In the genomic region with DNA sequence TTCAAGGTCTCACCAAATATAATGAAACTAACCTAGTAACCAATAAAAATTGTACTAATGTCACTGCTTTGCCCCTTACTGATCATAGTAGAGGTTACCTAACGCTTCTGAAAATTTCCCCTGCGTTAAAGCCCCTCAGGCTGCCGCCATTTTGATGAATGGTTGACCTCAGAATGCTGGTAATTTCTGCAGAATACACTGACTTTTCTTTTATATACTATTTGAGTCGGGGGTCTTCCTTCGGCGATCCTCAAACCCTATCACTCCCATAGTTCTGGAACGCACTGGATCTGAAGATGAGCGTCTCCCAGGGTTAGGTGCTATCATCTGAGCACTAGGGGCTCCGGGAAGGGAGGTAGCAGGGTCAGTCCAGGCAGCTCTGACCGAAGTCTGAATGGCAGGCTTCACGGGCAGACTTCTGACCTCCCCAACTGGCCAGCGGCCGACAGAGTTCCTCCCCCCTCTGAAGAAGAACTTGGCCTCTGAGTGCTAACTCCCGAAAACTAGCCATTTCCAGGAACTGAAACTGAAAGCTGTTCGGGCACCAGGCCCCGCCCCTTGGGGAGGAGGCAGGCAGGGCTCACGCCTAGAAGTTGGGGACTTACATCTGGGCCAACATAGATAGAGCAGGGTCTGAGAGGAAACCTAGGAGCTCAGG, we compare ENCODE assay signal across 8 mouse cellular contexts. TPM values are rescaled to one million over a fixed set of nuclear protein-coding genes. Genes with fewer than 3 reads are reported as not detected.
DNase-seq lines count a peak whose midpoint lies in the region; ATAC-seq and TF ChIP-seq lines count a peak whose summit lies in the region.

No protein-coding gene starts in this region.

- peak overlapping the region; percentile 44 for H3K4me3 ChIP-seq in embryonic facial prominence, embryonic 13.5 days
- peak overlapping the region; percentile 54 for H3K4me3 ChIP-seq in intestine, postnatal 0 days (ENCODE audit: low read depth, low read length)
- H3K4me3 ChIP-seq in limb, embryonic 11.5 days (ENCODE audit: low read depth, low read length) = peak overlapping the region; percentile 24
- H3K4me3 ChIP-seq in midbrain, embryonic 11.5 days (ENCODE audit: low read depth, low read length) = peak overlapping the region; percentile 17; the same call in 1 of the 2 replicates

- ATAC-seq in activated CD4-positive, CD25-positive, alpha-beta regulatory T cell, adult 4 months = peak; percentile 62
- ATAC-seq in embryonic facial prominence, embryonic 13.5 days (ENCODE audit: insufficient number of reproducible peaks, insufficient read depth, low FRiP score, low TSS enrichment, low read depth) = no peak
- peak; percentile 86 for ATAC-seq in intestine, postnatal 0 days
- peak; percentile 44; the same call in 1 of the 2 replicates for ATAC-seq in limb, embryonic 11.5 days (ENCODE audit: insufficient number of reproducible peaks, low FRiP score, low TSS enrichment, low read depth)
- ATAC-seq in midbrain, embryonic 11.5 days (ENCODE audit: low FRiP score) = no peak

- peak overlapping the region; percentile 59 for H3K4me2 ChIP-seq in embryonic facial prominence, embryonic 13.5 days
- H3K4me2 ChIP-seq in intestine, postnatal 0 days (replicated peaks; ENCODE audit: low read depth) = peak overlapping the region; percentile 72
- peak overlapping the region; percentile 46 for H3K4me2 ChIP-seq in limb, embryonic 11.5 days (ENCODE audit: low read depth, severe bottlenecking)
- H3K4me2 ChIP-seq in midbrain, embryonic 11.5 days = peak overlapping the region; percentile 29; the same call in 1 of the 2 replicates

- peak overlapping the region; percentile 62 for H3K9ac ChIP-seq in embryonic facial prominence, embryonic 13.5 days
- peak overlapping the region; percentile 40; the same call in 1 of the 2 replicates for H3K9ac ChIP-seq in intestine, postnatal 0 days (ENCODE audit: low read depth, low read length)
- no peak overlapping the region for H3K9ac ChIP-seq in limb, embryonic 11.5 days (ENCODE audit: low read length)
- no peak overlapping the region for H3K9ac ChIP-seq in midbrain, embryonic 11.5 days (ENCODE audit: low read length)

- H3K4me1 ChIP-seq in embryonic facial prominence, embryonic 13.5 days = peaks cover 10% of the 10 kb centered on the region
- 0 out of 2 replicates have a peak, but pooled peaks cover 6% of the 10 kb centered on the region for H3K4me1 ChIP-seq in intestine, postnatal 0 days (replicated peaks; ENCODE audit: control insufficient read depth, insufficient read depth, low read length)
- peaks cover 8% of the 10 kb centered on the region for H3K4me1 ChIP-seq in limb, embryonic 11.5 days (ENCODE audit: control insufficient read depth, insufficient read depth, low read length)
- peaks cover 4% of the 10 kb centered on the region for H3K4me1 ChIP-seq in midbrain, embryonic 11.5 days (ENCODE audit: control insufficient read depth, insufficient read depth, low read length)

- peak; percentile 99 for DNase-seq in heart, adult 11 months
- DNase-seq in limb, embryonic 11.5 days (ENCODE audit: low spot score) = peak; percentile 56
- DNase-seq in midbrain, embryonic 11.5 days (ENCODE audit: low spot score, missing footprints) = no peak
- peak; percentile 88 for DNase-seq in skeletal muscle tissue, adult 2 months (ENCODE audit: low read depth, low spot score)
- DNase-seq in cerebellum, adult 9-11 months = no peak

- no peaks in the 10 kb centered on the region for H3K9me3 ChIP-seq in embryonic facial prominence, embryonic 13.5 days
- H3K9me3 ChIP-seq in intestine, postnatal 0 days (ENCODE audit: control insufficient read depth) = no peaks in the 10 kb centered on the region
- H3K9me3 ChIP-seq in limb, embryonic 11.5 days (ENCODE audit: control insufficient read depth, low read length) = no peaks in the 10 kb centered on the region
- H3K9me3 ChIP-seq in midbrain, embryonic 11.5 days (ENCODE audit: control insufficient read depth, low read length) = no peaks in the 10 kb centered on the region

- 41% methylated on average over 17 of the region's 17 CpGs for WGBS in embryonic facial prominence, embryonic 13.5 days
- WGBS in intestine, postnatal 0 days = 19% methylated on average over 17 of the region's 17 CpGs
- 35% methylated on average over 16 of the region's 17 CpGs for WGBS in limb, embryonic 11.5 days
- 51% methylated on average over 16 of the region's 17 CpGs for WGBS in midbrain, embryonic 11.5 days

- no peaks in the 10 kb centered on the region for H3K36me3 ChIP-seq in embryonic facial prominence, embryonic 13.5 days
- H3K36me3 ChIP-seq in intestine, postnatal 0 days (ENCODE audit: control insufficient read depth, insufficient read depth) = no peaks in the 10 kb centered on the region
- H3K36me3 ChIP-seq in limb, embryonic 11.5 days (ENCODE audit: control insufficient read depth, insufficient read depth, low read length) = no peaks in the 10 kb centered on the region
- H3K36me3 ChIP-seq in midbrain, embryonic 11.5 days (ENCODE audit: control insufficient read depth, insufficient read depth, low read length) = no peaks in the 10 kb centered on the region

- H3K27me3 ChIP-seq in embryonic facial prominence, embryonic 13.5 days = no peaks in the 10 kb centered on the region
- no peaks in the 10 kb centered on the region for H3K27me3 ChIP-seq in intestine, postnatal 0 days (replicated peaks; ENCODE audit: control insufficient read depth, insufficient read depth, low read length)
- no peaks in the 10 kb centered on the region for H3K27me3 ChIP-seq in limb, embryonic 11.5 days (ENCODE audit: control insufficient read depth, insufficient read depth, low read length)
- H3K27me3 ChIP-seq in midbrain, embryonic 11.5 days (ENCODE audit: control insufficient read depth, insufficient read depth, low read length) = no peaks in the 10 kb centered on the region

- no peak overlapping the region for H3K27ac ChIP-seq in embryonic facial prominence, embryonic 13.5 days
- peak overlapping the region; percentile 64; the same call in 1 of the 2 replicates for H3K27ac ChIP-seq in intestine, postnatal 0 days (ENCODE audit: low read depth, low read length)
- no peak overlapping the region for H3K27ac ChIP-seq in limb, embryonic 11.5 days (replicated peaks; ENCODE audit: low read depth, low read length)
- no peak overlapping the region for H3K27ac ChIP-seq in midbrain, embryonic 11.5 days (ENCODE audit: low read depth, low read length)

- TF ChIP-seq CTCF in intestine, postnatal 0 days (IDR thresholded peaks at IDR 0.05; ENCODE audit: low read depth) = no peak

RNA-seq across cellular contexts. Expression of a gene that starts 15.1 kb away (rescaled TPM):
- 10 to 100 TPM; 52.8 to 55.5 TPM for polyA plus RNA-seq in activated CD4-positive, CD25-positive, alpha-beta regulatory T cell, adult 4 months (2017; shearing (Covaris generic))
- 1.5 and 1.8 TPM in 2 replicates for polyA plus RNA-seq in embryonic facial prominence, embryonic 13.5 days (2015; fragmentation: Nextera tagmentation; extraction: Ambion mirVana)
- 5.4 and 6.4 TPM in 2 replicates for polyA plus RNA-seq in intestine, postnatal 0 days (2015; fragmentation: Nextera tagmentation; extraction: Ambion mirVana)
- 0.12 and 0.40 TPM in 2 replicates for polyA plus RNA-seq in limb, embryonic 11.5 days (2014; fragmentation: Nextera tagmentation; extraction: Ambion mirVana)
- 0.51 and 0.81 TPM in 2 replicates for polyA plus RNA-seq in midbrain, embryonic 11.5 days (2014; fragmentation: Nextera tagmentation; extraction: Ambion mirVana)

RNA-seq across cellular contexts. Expression of a gene that starts 15.2 kb away (rescaled TPM):
- 100 to 1,000 TPM; 396 to 413 TPM for polyA plus RNA-seq in activated CD4-positive, CD25-positive, alpha-beta regulatory T cell, adult 4 months (2017; shearing (Covaris generic))
- 3.1 and 3.4 TPM in 2 replicates for polyA plus RNA-seq in embryonic facial prominence, embryonic 13.5 days (2015; fragmentation: Nextera tagmentation; extraction: Ambion mirVana)
- 10.9 and 11.5 TPM in 2 replicates for polyA plus RNA-seq in intestine, postnatal 0 days (2015; fragmentation: Nextera tagmentation; extraction: Ambion mirVana)
- polyA plus RNA-seq in limb, embryonic 11.5 days (2014; fragmentation: Nextera tagmentation; extraction: Ambion mirVana) = 1.6 and 2.1 TPM in 2 replicates
- 2.0 and 2.2 TPM in 2 replicates for polyA plus RNA-seq in midbrain, embryonic 11.5 days (2014; fragmentation: Nextera tagmentation; extraction: Ambion mirVana)

RNA-seq across cellular contexts. Expression of a gene that starts 43.1 kb away (rescaled TPM):
- 10 to 100 TPM; 63.7 to 66.7 TPM for polyA plus RNA-seq in activated CD4-positive, CD25-positive, alpha-beta regulatory T cell, adult 4 months (2017; shearing (Covaris generic))
- 135 and 138 TPM in 2 replicates for polyA plus RNA-seq in embryonic facial prominence, embryonic 13.5 days (2015; fragmentation: Nextera tagmentation; extraction: Ambion mirVana)
- 86.2 and 90.1 TPM in 2 replicates for polyA plus RNA-seq in intestine, postnatal 0 days (2015; fragmentation: Nextera tagmentation; extraction: Ambion mirVana)
- 142 and 144 TPM in 2 replicates for polyA plus RNA-seq in limb, embryonic 11.5 days (2014; fragmentation: Nextera tagmentation; extraction: Ambion mirVana)
- polyA plus RNA-seq in midbrain, embryonic 11.5 days (2014; fragmentation: Nextera tagmentation; extraction: Ambion mirVana) = 124 and 130 TPM in 2 replicates

RNA-seq across cellular contexts. Expression of a gene that starts 46.2 kb away (rescaled TPM):
- 1 to 10 TPM; 4.9 to 6.3 TPM for polyA plus RNA-seq in activated CD4-positive, CD25-positive, alpha-beta regulatory T cell, adult 4 months (2017; shearing (Covaris generic))
- 25.0 and 26.1 TPM in 2 replicates for polyA plus RNA-seq in embryonic facial prominence, embryonic 13.5 days (2015; fragmentation: Nextera tagmentation; extraction: Ambion mirVana)
- polyA plus RNA-seq in intestine, postnatal 0 days (2015; fragmentation: Nextera tagmentation; extraction: Ambion mirVana) = 3.6 and 4.0 TPM in 2 replicates
- polyA plus RNA-seq in limb, embryonic 11.5 days (2014; fragmentation: Nextera tagmentation; extraction: Ambion mirVana) = 28.5 and 30.3 TPM in 2 replicates
- polyA plus RNA-seq in midbrain, embryonic 11.5 days (2014; fragmentation: Nextera tagmentation; extraction: Ambion mirVana) = 20.3 and 22.6 TPM in 2 replicates

Comparison
In these comparisons a context has a peak if more than half of its experiments do, and no peak if none do; other contexts are left out.
1. ATAC-seq: peak in activated CD4-positive, CD25-positive, alpha-beta regulatory T cell, adult 4 months (single experiment), intestine, postnatal 0 days (single experiment) and limb, embryonic 11.5 days (single experiment); none in embryonic facial prominence, embryonic 13.5 days (single experiment) and midbrain, embryonic 11.5 days (single experiment).
2. H3K9ac ChIP-seq: peak in embryonic facial prominence, embryonic 13.5 days (single experiment) and intestine, postnatal 0 days (single experiment); none in limb, embryonic 11.5 days (single experiment) and midbrain, embryonic 11.5 days (single experiment).
3. DNase-seq: peak in heart, adult 11 months (single experiment), limb, embryonic 11.5 days (single experiment) and skeletal muscle tissue, adult 2 months (single experiment); none in midbrain, embryonic 11.5 days (single experiment) and cerebellum, adult 9-11 months (single experiment).
4. RNA of a gene that starts 15.2 kb away (polyA plus RNA-seq): 396 to 413 TPM in activated CD4-positive, CD25-positive, alpha-beta regulatory T cell, adult 4 months; 10.9 to 11.5 TPM in intestine, postnatal 0 days, 3.1 to 3.4 TPM in embryonic facial prominence, embryonic 13.5 days, 2.0 to 2.2 TPM in midbrain, embryonic 11.5 days and 1.6 to 2.1 TPM in limb, embryonic 11.5 days; every median in the first group is over 10 times any median in the second.
5. Peak in every context shown above with its lines, with median percentiles within 50 percentile points of each other: H3K4me2 ChIP-seq and H3K4me3 ChIP-seq.